Mouse (Mus musculus) cerebellum, adult 18-20 months (tissue): ENCODE measurements around the gene Plekhn1.

Source experiments
- DNase-seq, 2 experiments: peaks; one replicate each; pipeline ENCODE4 v3.0.0; 2021

Gene Plekhn1

DNA sequence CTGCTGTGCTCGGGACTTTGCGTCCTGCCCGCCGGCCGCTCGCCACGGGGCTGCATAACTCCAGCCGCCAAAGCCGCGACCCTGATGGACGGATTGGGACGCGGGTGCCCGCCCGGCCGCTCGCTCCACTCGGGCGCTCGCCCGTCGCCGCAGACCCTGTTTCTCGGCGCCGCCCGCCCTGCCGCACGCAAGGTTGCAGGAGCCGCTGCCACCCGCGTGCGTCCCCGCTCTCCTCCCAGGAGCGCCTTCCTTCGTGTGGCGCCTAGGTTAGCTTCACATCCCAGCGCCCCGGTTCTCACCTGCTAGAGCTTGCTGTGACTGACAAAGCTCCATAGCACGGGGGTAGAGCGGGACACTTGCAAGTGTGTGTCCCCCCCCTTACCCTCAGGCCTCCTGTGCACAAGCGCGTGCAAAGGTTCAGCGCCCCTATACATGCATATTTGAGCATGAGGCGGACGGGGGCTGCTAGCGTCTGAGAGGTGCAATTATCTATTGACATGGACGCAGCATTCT, at the start of gene Plekhn1:
Gene Plekhn1, minus strand, starts transcription at position 157 of the 513 bp plus-strand sequence.
- peak; percentile 86 to 88 for DNase-seq

GRCm38 (mm10) chr4:156255078-156255839, 20.6 kb upstream of the Plekhn1 start, which contains the start of gene Samd11:
Samd11 (minus strand) TSS chr4:156255657.
- no peak for DNase-seq

DNA sequence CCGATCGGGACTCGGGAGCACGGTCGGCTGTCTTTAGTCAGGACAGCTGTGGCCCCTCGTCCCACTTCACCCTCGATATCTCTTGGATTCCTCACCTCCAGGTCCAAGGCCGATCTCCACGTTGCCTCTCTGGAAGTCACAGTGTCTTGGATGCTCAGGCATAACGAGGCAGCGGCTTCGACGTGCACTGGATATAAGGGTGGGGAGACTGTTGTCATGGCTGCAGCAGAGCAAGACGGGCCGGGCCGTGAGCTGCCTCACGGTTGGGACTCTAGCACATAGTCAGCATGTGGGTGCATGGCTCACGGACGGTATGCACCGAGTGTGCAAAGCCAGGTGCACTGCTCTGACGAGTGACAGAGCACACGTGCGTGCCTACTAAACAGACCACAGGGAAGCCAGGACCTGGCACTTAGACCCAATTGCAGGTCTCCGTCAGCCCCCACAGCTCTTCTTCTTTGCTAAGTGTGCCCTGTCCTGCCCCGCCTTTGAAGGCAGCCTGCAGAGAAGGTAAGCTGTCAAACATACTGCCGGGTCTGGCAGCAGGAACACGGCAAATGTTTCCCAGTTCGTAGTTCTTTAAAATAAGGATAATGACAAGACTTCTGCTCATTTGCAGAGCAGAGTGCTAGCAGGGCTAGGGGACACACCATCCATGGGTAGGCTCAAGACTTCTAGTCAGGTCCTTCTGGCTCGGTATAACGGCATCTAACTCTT, 19.9 kb upstream of the Plekhn1 start:
- no peak for DNase-seq

- no peak for DNase-seq
Observed at GRCm38 (mm10) chr4:156253043-156253442, 18.4 kb upstream of the Plekhn1 start.

DNA sequence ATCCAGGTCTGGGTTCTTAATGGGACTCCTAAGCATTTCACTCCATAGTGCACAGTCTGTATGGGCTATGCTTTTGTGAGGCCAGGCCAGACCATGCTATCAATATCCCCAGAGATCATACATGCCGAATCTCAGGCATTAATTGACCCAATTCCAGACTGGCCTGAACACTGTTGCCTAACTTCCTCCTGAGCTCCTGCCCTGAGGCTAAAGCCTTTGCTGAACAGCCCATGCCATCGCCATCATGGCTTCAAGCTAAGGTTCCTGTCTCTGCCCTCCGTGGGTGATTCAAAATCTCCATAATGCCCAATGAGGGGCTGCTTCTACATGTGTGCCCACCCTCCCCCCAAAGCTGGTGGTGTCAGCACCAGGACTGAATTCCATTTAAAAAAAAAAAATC, 18.0 kb upstream of the Plekhn1 start:
- no peak for DNase-seq

- no peak for DNase-seq
Observed at GRCm38 (mm10) chr4:156252140-156252539, 17.5 kb upstream of the Plekhn1 start.

GRCm38 (mm10) chr4:156251081-156251480, 16.4 kb upstream of the Plekhn1 start:
- no peak for DNase-seq

DNA sequence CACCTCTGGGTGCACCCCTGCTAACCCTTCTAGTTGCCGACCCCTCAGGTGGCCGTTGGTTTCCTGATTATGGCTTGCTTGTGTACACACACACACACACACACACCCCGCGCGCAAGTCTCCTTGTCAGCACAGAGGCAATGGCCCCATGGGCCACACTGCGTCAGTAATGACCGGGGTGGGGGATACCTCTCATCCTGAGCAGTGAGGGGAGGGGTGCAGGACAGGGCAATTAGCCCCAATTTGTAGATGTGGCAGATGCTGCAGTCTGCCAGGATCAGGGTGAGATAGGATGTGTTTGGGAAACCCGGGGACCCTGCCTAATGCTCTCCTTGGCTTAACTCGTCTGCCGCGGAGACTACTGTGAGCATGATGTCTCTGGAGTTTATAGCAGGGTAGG, 14.9 kb upstream of the Plekhn1 start:
- no peak for DNase-seq

GRCm38 (mm10) chr4:156236651-156237447, 2.2 kb upstream of the Plekhn1 start:
- no peak for DNase-seq

DNA sequence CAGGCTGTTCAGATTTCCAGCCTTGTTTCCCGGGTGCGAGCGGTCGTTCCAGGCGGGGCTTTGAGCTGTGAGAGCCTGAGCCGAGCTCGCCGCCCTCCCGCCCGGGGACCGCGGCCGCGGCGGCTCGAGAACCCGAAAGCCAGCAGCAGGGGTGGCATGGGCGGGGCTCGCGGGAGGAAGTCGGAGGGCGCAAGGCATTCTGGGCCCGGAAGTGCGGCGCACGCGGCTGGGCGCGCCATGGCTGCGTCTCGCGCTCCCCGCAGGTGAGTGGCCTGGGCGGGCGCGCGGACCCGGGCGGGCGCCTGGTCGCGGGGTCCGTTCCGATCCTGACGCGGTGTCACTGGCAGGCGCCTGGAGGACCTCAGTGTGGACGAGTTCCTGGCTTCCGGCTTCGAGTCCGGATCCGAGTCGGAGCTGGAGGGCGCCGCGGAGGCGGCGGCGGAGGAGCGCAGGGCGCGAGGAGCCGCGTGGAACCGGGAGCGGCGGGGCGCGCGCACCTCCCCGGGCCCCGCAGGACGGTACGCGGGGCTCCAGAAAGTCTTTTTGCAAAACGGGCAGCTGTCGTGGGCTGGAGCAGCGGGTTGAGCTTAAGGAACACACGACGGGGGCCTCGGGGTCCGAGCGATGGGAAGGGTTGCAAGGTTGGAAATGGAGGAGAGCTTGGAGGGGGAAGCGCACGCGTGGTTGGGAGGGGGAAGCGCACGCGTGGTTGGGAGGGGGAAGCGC, 1.3 kb upstream of the Plekhn1 start, which contains the start of gene Noc2l:
Gene Noc2l, plus strand, starts transcription at position 203 of the 726 bp plus-strand sequence.
- DNase-seq = peak; percentile 95 to 96

GRCm38 (mm10) chr4:156235360-156235770, 708 bp upstream of the Plekhn1 start:
- peak in 1 of 2 experiments; percentile 40 for DNase-seq

DNA sequence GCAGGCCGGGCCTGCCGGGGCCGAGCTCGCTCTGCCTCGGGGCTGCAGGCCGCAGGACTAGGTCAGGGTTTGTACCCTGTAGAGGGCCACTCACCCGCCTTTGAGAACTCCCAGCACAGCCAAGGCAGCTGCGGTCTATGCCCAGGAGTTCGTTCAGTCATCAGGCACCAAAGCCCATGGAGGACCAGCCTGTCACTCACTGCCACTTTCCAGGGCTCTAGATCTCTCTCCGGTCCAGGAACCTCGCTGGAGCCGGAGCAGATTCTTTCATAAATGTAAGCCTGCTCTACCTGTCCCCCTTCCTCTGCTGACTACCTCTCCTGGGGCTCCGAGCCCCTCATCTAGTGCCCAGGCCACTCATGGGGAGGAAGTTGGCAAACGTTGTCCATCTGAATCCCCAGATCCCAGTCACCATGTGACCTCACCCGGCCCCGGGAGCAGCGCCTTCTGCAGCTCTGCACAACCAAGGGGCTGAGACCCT, 596 bp downstream of the Plekhn1 start:
- peak; percentile 43 to 52 for DNase-seq

GRCm38 (mm10) chr4:156228393-156229024, 6.1 kb downstream of the Plekhn1 start:
- no peak for DNase-seq

DNA sequence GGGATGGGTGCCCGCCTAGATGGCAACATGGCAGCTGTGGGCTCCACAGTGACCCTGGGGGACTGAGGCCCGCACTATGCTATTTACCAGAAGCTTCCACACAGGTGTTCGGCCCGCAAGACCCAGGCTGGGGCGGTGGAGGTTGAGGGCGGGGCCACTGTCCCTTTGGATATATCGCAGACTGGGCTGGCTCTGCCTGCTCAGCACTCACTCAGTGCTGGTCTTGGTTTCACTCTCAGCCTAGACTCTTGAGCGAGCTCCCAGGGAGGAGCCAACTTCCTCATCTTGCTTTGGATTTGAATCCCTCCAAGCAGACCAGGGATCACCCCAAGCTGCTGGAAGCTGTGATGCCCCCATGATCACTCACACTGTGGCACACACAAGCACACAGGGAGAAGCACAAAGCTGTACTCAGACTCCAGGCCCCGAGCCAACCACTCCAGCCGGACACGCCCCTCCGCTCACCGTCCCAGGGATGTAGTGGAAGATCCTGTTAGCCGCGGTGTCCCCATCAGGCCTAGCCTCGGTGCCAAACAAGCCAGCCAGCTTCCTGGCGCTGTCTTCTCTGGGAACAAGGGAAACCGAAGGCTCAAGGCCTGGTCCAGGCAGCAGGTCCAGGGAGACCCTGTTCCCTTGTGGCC, 6.8 kb downstream of the Plekhn1 start:
- no peak for DNase-seq

- DNase-seq = no peak
Observed at GRCm38 (mm10) chr4:156224276-156224675, 10.4 kb downstream of the Plekhn1 start.

DNA sequence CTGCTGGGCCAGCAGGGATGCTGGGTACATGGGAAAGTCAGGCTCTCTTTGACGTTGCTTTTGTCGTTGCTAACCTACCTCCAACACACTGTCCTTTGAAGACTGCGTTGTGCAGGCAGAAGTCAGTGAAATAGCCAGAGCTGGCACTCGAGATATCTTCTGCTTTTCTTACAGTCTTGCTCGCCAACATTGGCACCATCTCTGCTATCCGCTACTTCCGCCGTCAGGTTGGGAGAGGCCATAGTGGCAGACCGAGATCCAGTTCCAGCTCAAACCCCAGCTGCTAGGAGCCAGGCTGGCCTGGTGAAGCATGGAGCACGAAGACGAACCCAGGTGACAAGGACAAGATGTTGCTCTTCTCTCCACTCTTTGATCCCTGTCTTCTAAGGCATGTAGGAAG, 14.7 kb downstream of the Plekhn1 start:
- no peak for DNase-seq

GRCm38 (mm10) chr4:156217838-156218237, 16.8 kb downstream of the Plekhn1 start:
- peak in 1 of 2 experiments; percentile 23 for DNase-seq

GRCm38 (mm10) chr4:156217022-156217669, 17.5 kb downstream of the Plekhn1 start:
- DNase-seq = no peak

DNA sequence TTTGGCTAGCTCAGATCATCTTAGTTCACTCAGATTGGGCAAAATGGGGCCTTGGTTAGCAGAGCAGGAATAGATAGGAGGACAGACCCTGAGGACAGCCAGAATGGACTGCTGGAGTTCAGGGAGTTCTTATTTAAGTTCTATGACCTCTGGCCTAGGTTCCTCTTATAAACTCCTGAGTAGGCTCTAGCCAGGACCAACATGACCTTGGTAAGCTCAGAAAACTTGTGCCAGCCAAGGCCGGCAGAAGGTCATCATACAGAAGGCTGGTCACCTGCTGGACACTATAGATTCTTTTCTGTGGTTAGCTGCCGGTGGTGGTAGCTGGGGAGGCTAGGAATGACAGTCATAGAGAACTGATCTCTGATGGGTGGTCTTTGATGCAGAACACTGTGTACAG, 18.5 kb downstream of the Plekhn1 start:
- DNase-seq = no peak

- no peak for DNase-seq
Observed at GRCm38 (mm10) chr4:156215649-156216048, 19.0 kb downstream of the Plekhn1 start, which contains the start of gene Perm1. Perm1 (plus strand) TSS chr4:156215868.
